13 mouse cellular contexts compared by ENCODE assay signal in genomic region chr9:106643787-106644186, GRCm38 (mm10). TPM values are rescaled to one million over a fixed set of nuclear protein-coding genes. Genes with fewer than 3 reads are reported as not detected.
DNase-seq lines count a peak whose midpoint lies in the region; TF ChIP-seq lines count a peak whose summit lies in the region.
"Had no signal": no experiment of that assay in that cellular context is flagged by ENCODE, and none has a peak within 500 bp of the region (broad histone marks: within the 10 kb centered on the region; RNA-seq: fewer than 3 reads in every experiment).

No protein-coding gene starts in this region.

- no peak overlapping the region for H3K9ac ChIP-seq in CH12.LX (ENCODE audit: insufficient read depth, low read depth)
- H3K9ac ChIP-seq: liver, embryonic 13.5 days; stomach, embryonic 15.5 days had no signal

- TF ChIP-seq EP300 in CH12.LX (IDR thresholded peaks at IDR 0.05; ENCODE audit: low read length) = no peak

- H3K9me3 ChIP-seq in CH12.LX (replicated peaks; ENCODE audit: low read length) = peaks cover 22% of the 10 kb centered on the region
- H3K9me3 ChIP-seq: heart, embryonic 10.5 days; liver, embryonic 13.5 days; stomach, embryonic 15.5 days had no signal

- H3K79me2 ChIP-seq in CH12.LX (replicated peaks; ENCODE audit: control insufficient read depth, extremely low read depth, insufficient read depth, poor library complexity, severe bottlenecking) = no peaks in the 10 kb centered on the region

- TF ChIP-seq CTCF in left cerebral cortex, adult 2 months (IDR thresholded peaks at IDR 0.05) = peak; percentile 38
- peak in 1 of 2 experiments; percentile 59; a peak in 2 of 4 replicates for TF ChIP-seq CTCF in CH12.LX (conservative IDR thresholded peaks at IDR 0.05 in 1 of 2, IDR thresholded peaks at IDR 0.05 in 1 of 2; ENCODE audit: low read depth in 2 of 2, low read length in 2 of 2)

- no peak overlapping the region for H3K4me2 ChIP-seq in CH12.LX (ENCODE audit: insufficient read depth, low read depth, poor library complexity, severe bottlenecking)
- H3K4me2 ChIP-seq: liver, embryonic 13.5 days; stomach, embryonic 15.5 days had no signal

- peaks cover 67% of the 10 kb centered on the region for H3K27me3 ChIP-seq in CH12.LX (replicated peaks)
- H3K27me3 ChIP-seq: liver, embryonic 13.5 days; stomach, embryonic 15.5 days had no signal

- no peak for TF ChIP-seq POLR2A in CH12.LX (IDR thresholded peaks at IDR 0.05; ENCODE audit: low read depth, low read length)

- DNase-seq in left cerebral cortex, adult 2 months (ENCODE audit: extremely low spot score in 1 of 2, low spot score in 2 of 2) = no peak
- DNase-seq in left cerebral cortex, postnatal 4 days = no peak
- DNase-seq in 3T3-L1 (ENCODE audit: low read depth, low spot score) (peak; percentile 59), CH12.LX (ENCODE audit: extremely low read depth) (peak; percentile 29)
- DNase-seq in c-Kit-positive CD71-positive TER-119-positive erythroid progenitor cells, embryonic 14.5 days (ENCODE audit: low spot score) = peak; percentile 12
- no peak for DNase-seq in right cerebral cortex, postnatal 25 days
- no peak for DNase-seq in urinary bladder, adult 2 months (ENCODE audit: low spot score)

- intact Hi-C loops in left cerebral cortex, adult 2 months (cut with DNase I) = loop anchor here (1.0 to 2.0 kb wide), 2 partner anchors 43 to 109 kb away; no protein-coding TSS in a partner anchor
- intact Hi-C loops in left cerebral cortex, postnatal 4 days (cut with DNase I) = loop anchor here (5.0 to 10.0 kb wide), 2 partner anchors 41 to 109 kb away; no protein-coding TSS in a partner anchor

- dilution Hi-C loops in CH12.LX (cut with MboI; ENCODE audit: extremely low pct_ligation_motif_present, extremely low pct_unique_long_range_greater_than_20kb, low sequenced_read_pairs) = no loop called here

- H3K4me1 ChIP-seq in CH12.LX (ENCODE audit: control insufficient read depth in 1 of 2, insufficient read depth in 2 of 2) = peaks cover 11 to 12% of the 10 kb centered on the region in 2 experiments
- H3K4me1 ChIP-seq: heart, embryonic 10.5 days; liver, embryonic 13.5 days; stomach, embryonic 15.5 days had no signal

- H3K4me3 ChIP-seq in left cerebral cortex, adult 2 months = no peak overlapping the region
- H3K4me3 ChIP-seq in CH12.LX (replicated peaks in 1 of 3; ENCODE audit: low read depth in 2 of 3, low read length in 2 of 3, poor library complexity in 1 of 3) = no peak overlapping the region
- H3K4me3 ChIP-seq: heart, embryonic 10.5 days; liver, embryonic 13.5 days; stomach, embryonic 15.5 days had no signal

- in situ Hi-C loops in CH12.LX (cut with MboI; ENCODE audit: low pct_ligation_motif_present, low pct_unique_long_range_greater_than_20kb, low sequenced_read_pairs) = no loop called here

- no peak overlapping the region; the same call in 1 of the 2 replicates for H3K27ac ChIP-seq in left cerebral cortex, adult 2 months
- no peak overlapping the region for H3K27ac ChIP-seq in CH12.LX (ENCODE audit: insufficient read depth, low read depth)
- H3K27ac ChIP-seq: heart, embryonic 10.5 days; liver, embryonic 13.5 days; stomach, embryonic 15.5 days had no signal

- no peaks in the 10 kb centered on the region for H3K36me3 ChIP-seq in CH12.LX (replicated peaks in 1 of 2; ENCODE audit: control insufficient read depth in 1 of 2, insufficient read depth in 1 of 2, low read length in 1 of 2)
- H3K36me3 ChIP-seq: heart, embryonic 10.5 days; liver, embryonic 13.5 days; stomach, embryonic 15.5 days had no signal

- TF ChIP-seq RAD21 in CH12.LX (IDR thresholded peaks at IDR 0.05; ENCODE audit: low read depth, low read length) = peak; percentile 15

TF ChIP-seq in CH12.LX, 34 proteins besides CTCF, POLR2A, EP300 and RAD21:
- TF ChIP-seq MAZ (IDR thresholded peaks at IDR 0.05; ENCODE audit: low read depth, low read length) (no peak), SMC3 (IDR thresholded peaks at IDR 0.05; ENCODE audit: low read depth, low read length) (peak; percentile 44)

RNA-seq across cellular contexts. Expression of gene Grm2, which starts 12.1 kb away (rescaled TPM):
- 10 to 100 TPM; 57.0 to 60.5 TPM for total RNA-seq in left cerebral cortex, adult 2 months (2021)
- total RNA-seq in left cerebral cortex, postnatal 4 days (2021) = 10 to 100 TPM; 43.6 to 48.3 TPM
- total RNA-seq in CH12.LX (2012; rRNA removed) = not detected in 2 replicates
- not detected in 2 replicates for total RNA-seq in CH12.LX (2014; rRNA removed)
- polyA plus RNA-seq in CH12.LX (2012; ENCODE audit: insufficient read length, low read depth) = not detected in 2 replicates
- not detected in 2 replicates for polyA plus RNA-seq in urinary bladder, adult 2 months (2012; rRNA removed)
- polyA plus RNA-seq: intestine, embryonic 14.5 days; liver, embryonic 13.5 days; stomach, embryonic 15.5 days had no signal

RNA-seq across cellular contexts. Expression of gene Iqcf6, which starts 17.4 kb away (rescaled TPM):
- not detected for total RNA-seq in left cerebral cortex, adult 2 months (2021)
- total RNA-seq in left cerebral cortex, postnatal 4 days (2021) = not detected
- total RNA-seq in CH12.LX (2012; rRNA removed) = not detected in 2 replicates
- total RNA-seq in CH12.LX (2014; rRNA removed) = not detected in 2 replicates
- not detected in 2 replicates for polyA plus RNA-seq in CH12.LX (2012; ENCODE audit: insufficient read length, low read depth)
- not detected in 2 replicates for polyA plus RNA-seq in urinary bladder, adult 2 months (2012; rRNA removed)
- total RNA-seq: layer of hippocampus, postnatal 10 days had no signal
- polyA plus RNA-seq: embryonic facial prominence, embryonic 14.5 days; heart, embryonic 10.5 days; intestine, embryonic 14.5 days; liver, embryonic 13.5 days; stomach, embryonic 15.5 days had no signal

RNA-seq across cellular contexts. Expression of gene Tex264, which starts 41.9 kb away (rescaled TPM):
- total RNA-seq in left cerebral cortex, adult 2 months (2021) = 10 to 100 TPM; 92.2 to 98.1 TPM
- 10 to 100 TPM; 66.4 to 69.2 TPM for total RNA-seq in left cerebral cortex, postnatal 4 days (2021)
- 33.6 and 45.3 TPM in 2 replicates for total RNA-seq in CH12.LX (2012; rRNA removed)
- 30.9 and 34.3 TPM in 2 replicates for total RNA-seq in CH12.LX (2014; rRNA removed)
- 45.2 and 54.8 TPM in 2 replicates for polyA plus RNA-seq in CH12.LX (2012; ENCODE audit: insufficient read length, low read depth)
- 70.3 and 76.2 TPM in 2 replicates for polyA plus RNA-seq in urinary bladder, adult 2 months (2012; rRNA removed)

Comparison
In these comparisons a context has a peak if more than half of its experiments do, and no peak if none do; other contexts are left out.
1. DNase-seq: peak in 3T3-L1 (single experiment), CH12.LX (single experiment) and c-Kit-positive CD71-positive TER-119-positive erythroid progenitor cells, embryonic 14.5 days (single experiment); none in left cerebral cortex, adult 2 months (0 of 2), left cerebral cortex, postnatal 4 days (single experiment), right cerebral cortex, postnatal 25 days (single experiment) and urinary bladder, adult 2 months (single experiment).
2. RNA of gene Grm2, which starts 12.1 kb away (total RNA-seq): 57.0 to 60.5 TPM in left cerebral cortex, adult 2 months and 43.6 to 48.3 TPM in left cerebral cortex, postnatal 4 days; not detected in CH12.LX; every median in the first group is over 10 times any median in the second.